Mouse (Mus musculus): ENCODE results near the gene Bcs1l. TPM values are rescaled to one million over a fixed set of nuclear protein-coding genes. Genes with fewer than 3 reads are reported as not detected.

Bcs1l gene
- polyA plus RNA-seq (2015; fragmentation: Nextera tagmentation; extraction: Ambion mirVana), result 7.1 and 8.3 TPM in 2 replicates

DNA sequence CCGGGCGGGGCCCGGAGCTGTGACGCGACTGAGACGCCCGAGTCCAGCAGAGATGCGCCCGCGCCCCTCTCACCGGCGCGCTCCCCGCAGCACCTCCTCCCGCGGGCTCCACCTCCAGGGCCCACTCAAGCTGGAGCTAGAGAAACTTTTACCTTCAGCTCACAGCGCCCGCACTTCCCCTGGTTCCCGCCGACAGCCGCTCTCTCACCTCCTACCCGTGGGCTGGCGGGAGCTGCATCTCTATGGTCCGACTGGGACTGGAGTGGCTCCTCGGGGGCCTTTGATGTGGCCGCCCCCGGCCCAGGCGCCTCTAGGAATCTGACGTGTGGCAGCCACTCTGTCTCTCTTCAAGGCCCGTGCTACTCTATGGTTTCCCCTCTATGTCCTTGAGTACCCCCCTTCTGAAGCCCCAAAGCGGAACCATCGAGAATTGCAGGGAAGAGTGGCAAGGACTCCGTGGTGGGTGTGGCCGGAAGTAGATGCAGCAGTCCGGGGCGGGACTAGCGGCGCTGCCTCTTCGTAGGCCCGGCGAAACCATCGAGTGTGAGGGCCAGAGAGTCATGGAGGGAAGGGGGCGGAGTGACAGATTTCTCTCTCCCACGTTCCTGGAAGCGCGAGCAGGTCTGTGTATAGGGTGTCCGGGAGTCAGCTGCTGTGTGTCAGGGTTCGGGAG lies at the start of gene Bcs1l, which contains the start of gene Zfp142:
Bcs1l (plus strand) TSS at position 517 of the 673 bp plus-strand sequence.
Zfp142 (minus strand) TSS at position 474 of the 673 bp plus-strand sequence.
- H3K9me3 ChIP-seq (ENCODE audit: low read length), result no peaks in the 10 kb centered on the region
- WGBS, result 0% methylated on average over 48 of the region's 48 CpGs
- TF ChIP-seq CTCF (IDR thresholded peaks at IDR 0.05), result peak; percentile 40
- TF ChIP-seq EP300 (IDR thresholded peaks at IDR 0.05), result peak; percentile 80
- peak within 1 kb of the TSS; percentile 50 for H3K9ac ChIP-seq (replicated peaks; ENCODE audit: low read depth)
- H3K4me3 ChIP-seq (ENCODE audit: low read depth, low read length), result peak within 1 kb of the TSS; percentile 72
- peaks cover 5% of the 10 kb centered on the region; the same call in 1 of the 2 replicates for H3K4me1 ChIP-seq (ENCODE audit: insufficient read depth, low read depth, low read length)
- H3K4me2 ChIP-seq (replicated peaks; ENCODE audit: low read depth, low read length), result peak within 1 kb of the TSS; percentile 72
- no peaks in the 10 kb centered on the region for H3K27me3 ChIP-seq (replicated peaks; ENCODE audit: insufficient read depth, low read length)
- DNase-seq (ENCODE audit: low spot score) (peak; percentile 100), ATAC-seq (peak; percentile 98)
- H3K36me3 ChIP-seq (ENCODE audit: insufficient read depth, low read length), result peaks cover 8% of the 10 kb centered on the region; the same call in 1 of the 2 replicates
- peak within 1 kb of the TSS; percentile 55 for H3K27ac ChIP-seq (ENCODE audit: low read length)

- Histone ChIP-seq H3K9ac (replicated peaks; ENCODE audit: low read depth) (no peak overlapping the region), H3K4me1 (ENCODE audit: insufficient read depth, low read depth, low read length) (no peaks in the 10 kb centered on the region), H3K36me3 (ENCODE audit: insufficient read depth, low read length) (no peaks in the 10 kb centered on the region), H3K4me2 (replicated peaks; ENCODE audit: low read depth, low read length) (no peak overlapping the region), H3K27ac (ENCODE audit: low read length) (no peak overlapping the region), H3K9me3 (ENCODE audit: low read length) (no peaks in the 10 kb centered on the region), H3K27me3 (replicated peaks; ENCODE audit: insufficient read depth, low read length) (no peaks in the 10 kb centered on the region), H3K4me3 (ENCODE audit: low read depth, low read length) (no peak overlapping the region)
- no peak for DNase-seq (ENCODE audit: low spot score)
- no peak for ATAC-seq
- TF ChIP-seq CTCF (IDR thresholded peaks at IDR 0.05), result no peak
- no peak for TF ChIP-seq EP300 (IDR thresholded peaks at IDR 0.05)
Measured at GRCm38 (mm10) chr1:74538650-74539049, 49.4 kb upstream of the Bcs1l start.

DNA sequence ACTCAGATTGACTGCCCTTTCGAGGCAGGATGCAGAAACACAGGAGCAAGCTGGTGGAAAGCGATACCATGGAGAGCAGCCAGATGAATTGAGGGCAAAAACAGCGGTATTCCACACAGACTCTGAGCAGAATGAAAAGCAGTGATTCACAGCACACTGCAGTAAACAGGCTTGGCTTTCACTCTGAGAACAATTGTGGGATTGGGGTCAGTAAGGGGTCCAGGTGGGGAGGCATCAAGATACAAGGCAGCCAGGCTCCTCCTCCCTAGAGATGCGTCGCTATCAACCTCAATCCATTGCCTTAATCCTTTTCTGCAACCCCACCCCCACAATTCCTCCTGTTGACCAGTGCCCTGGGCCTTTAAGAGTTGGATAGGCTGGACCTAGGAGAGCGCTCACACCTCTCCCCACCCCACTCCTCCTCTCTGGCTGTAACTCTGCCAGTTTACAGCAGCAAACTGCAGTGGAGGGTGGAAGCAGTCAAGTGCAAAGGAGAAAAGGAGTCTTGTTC lies 45.6 kb upstream of the Bcs1l start, which contains the start of gene Plcd4:
Plcd4 (plus strand) TSS at position 438 of the 511 bp plus-strand sequence.
- Histone ChIP-seq H3K4me3 (ENCODE audit: low read depth, low read length) (no peak within 1 kb of the TSS), H3K4me2 (replicated peaks; ENCODE audit: low read depth, low read length) (peak within 1 kb of the TSS; percentile 22; the same call in 1 of the 2 replicates), H3K27ac (ENCODE audit: low read length) (no peak within 1 kb of the TSS), H3K9ac (replicated peaks; ENCODE audit: low read depth) (no peak within 1 kb of the TSS), H3K27me3 (replicated peaks; ENCODE audit: insufficient read depth, low read length) (no peaks in the 10 kb centered on the region), H3K36me3 (ENCODE audit: insufficient read depth, low read length) (no peaks in the 10 kb centered on the region), H3K9me3 (ENCODE audit: low read length) (no peaks in the 10 kb centered on the region), H3K4me1 (ENCODE audit: insufficient read depth, low read depth, low read length) (no peaks in the 10 kb centered on the region)
- ATAC-seq (no peak; the same call in 1 of the 2 replicates), DNase-seq (ENCODE audit: low spot score) (peak; percentile 29)
- 6% methylated on average over 6 of the region's 6 CpGs for WGBS
- TF ChIP-seq EP300 (IDR thresholded peaks at IDR 0.05) (no peak), CTCF (IDR thresholded peaks at IDR 0.05) (no peak)

- Histone ChIP-seq H3K4me3 (ENCODE audit: low read depth, low read length) (no peak within 1 kb of the TSS), H3K27me3 (replicated peaks; ENCODE audit: insufficient read depth, low read length) (no peaks in the 10 kb centered on the region), H3K9ac (replicated peaks; ENCODE audit: low read depth) (no peak within 1 kb of the TSS), H3K4me2 (replicated peaks; ENCODE audit: low read depth, low read length) (0 out of 2 replicates have a peak within 1 kb of the TSS, but pooled peaks have one; percentile 22), H3K27ac (ENCODE audit: low read length) (no peak within 1 kb of the TSS), H3K36me3 (ENCODE audit: insufficient read depth, low read length) (no peaks in the 10 kb centered on the region), H3K9me3 (ENCODE audit: low read length) (no peaks in the 10 kb centered on the region), H3K4me1 (ENCODE audit: insufficient read depth, low read depth, low read length) (no peaks in the 10 kb centered on the region)
- ATAC-seq, result no peak
- no peak for TF ChIP-seq EP300 (IDR thresholded peaks at IDR 0.05)
- TF ChIP-seq CTCF (IDR thresholded peaks at IDR 0.05), result no peak
- DNase-seq (ENCODE audit: low spot score), result no peak
- WGBS, result 59% methylated on average over 4 of the region's 4 CpGs
Measured at GRCm38 (mm10) chr1:74544184-74544583, 43.9 kb upstream of the Bcs1l start, which contains the start of gene Usp37. Gene Usp37, minus strand, starts transcription at chr1:74544284.

- DNase-seq (ENCODE audit: low spot score) (no peak), ATAC-seq (no peak)
- no peaks in the 10 kb centered on the region for H3K36me3 ChIP-seq (ENCODE audit: insufficient read depth, low read length)
- no peak overlapping the region for H3K4me2 ChIP-seq (replicated peaks; ENCODE audit: low read depth, low read length)
- no peak overlapping the region for H3K27ac ChIP-seq (ENCODE audit: low read length)
- H3K27me3 ChIP-seq (replicated peaks; ENCODE audit: insufficient read depth, low read length), result no peaks in the 10 kb centered on the region
- H3K4me1 ChIP-seq (ENCODE audit: insufficient read depth, low read depth, low read length), result no peaks in the 10 kb centered on the region
- no peaks in the 10 kb centered on the region for H3K9me3 ChIP-seq (ENCODE audit: low read length)
- H3K4me3 ChIP-seq (ENCODE audit: low read depth, low read length), result no peak overlapping the region
- TF ChIP-seq CTCF (IDR thresholded peaks at IDR 0.05) (no peak), EP300 (IDR thresholded peaks at IDR 0.05) (no peak)
- H3K9ac ChIP-seq (replicated peaks; ENCODE audit: low read depth), result no peak overlapping the region
- 78% methylated on average over 5 of the region's 5 CpGs for WGBS
Measured at GRCm38 (mm10) chr1:74559061-74559460, 29.0 kb upstream of the Bcs1l start.

- no peak for TF ChIP-seq EP300 (IDR thresholded peaks at IDR 0.05)
- TF ChIP-seq CTCF (IDR thresholded peaks at IDR 0.05), result no peak
- no peak overlapping the region for H3K9ac ChIP-seq (replicated peaks; ENCODE audit: low read depth)
- peaks cover 33% of the 10 kb centered on the region for H3K36me3 ChIP-seq (ENCODE audit: insufficient read depth, low read length)
- no peak for ATAC-seq
- DNase-seq (ENCODE audit: low spot score), result no peak
- WGBS, result 91% methylated on average over 6 of the region's 6 CpGs
- no peak overlapping the region for H3K4me2 ChIP-seq (replicated peaks; ENCODE audit: low read depth, low read length)
- H3K9me3 ChIP-seq (ENCODE audit: low read length), result no peaks in the 10 kb centered on the region
- no peaks in the 10 kb centered on the region for H3K4me1 ChIP-seq (ENCODE audit: insufficient read depth, low read depth, low read length)
- H3K27ac ChIP-seq (ENCODE audit: low read length), result no peak overlapping the region
- no peak overlapping the region for H3K4me3 ChIP-seq (ENCODE audit: low read depth, low read length)
- H3K27me3 ChIP-seq (replicated peaks; ENCODE audit: insufficient read depth, low read length), result no peaks in the 10 kb centered on the region
Measured at GRCm38 (mm10) chr1:74565834-74566233, 22.3 kb upstream of the Bcs1l start.
